Mouse (Mus musculus): ENCODE data around the gene Rab3il1. TPM values are rescaled to one million over a fixed set of nuclear protein-coding genes. Genes with fewer than 3 reads are reported as not detected.

Gene Rab3il1
- total RNA-seq, 2 experiments from 2014 or later = 10.4 to 12.1 TPM

GRCm38 (mm10) chr19:10071892-10072291 lies 70.4 kb downstream of the Rab3il1 start:
- intact Hi-C loops (cut with DNase I) = no loop called here
- no peak for DNase-seq

GRCm38 (mm10) chr19:10073145-10073544 lies 71.7 kb downstream of the Rab3il1 start:
- intact Hi-C loops (cut with DNase I) = no loop called here
- no peak for DNase-seq

DNA sequence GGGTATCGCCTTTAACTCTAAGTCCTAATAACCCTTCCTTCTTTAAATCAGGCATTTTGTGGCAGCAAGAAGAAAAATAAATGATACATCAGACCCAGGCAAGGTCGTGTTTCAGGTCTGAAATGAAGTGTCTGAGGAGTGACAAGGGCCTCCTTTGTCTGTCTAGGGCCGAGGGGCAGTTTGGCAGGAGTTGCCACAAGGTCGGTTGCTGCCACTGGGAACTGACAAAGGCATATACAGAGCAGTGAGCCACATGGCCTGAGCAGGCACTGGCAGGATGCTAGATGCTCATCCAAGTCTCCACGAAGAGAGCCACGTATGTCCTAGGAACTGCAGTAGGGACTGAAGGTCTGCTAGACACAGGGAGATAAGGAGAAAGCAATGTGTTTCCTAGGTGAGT lies 76.9 kb downstream of the Rab3il1 start:
- no peak for DNase-seq
- intact Hi-C loops (cut with DNase I) = no loop called here

DNA sequence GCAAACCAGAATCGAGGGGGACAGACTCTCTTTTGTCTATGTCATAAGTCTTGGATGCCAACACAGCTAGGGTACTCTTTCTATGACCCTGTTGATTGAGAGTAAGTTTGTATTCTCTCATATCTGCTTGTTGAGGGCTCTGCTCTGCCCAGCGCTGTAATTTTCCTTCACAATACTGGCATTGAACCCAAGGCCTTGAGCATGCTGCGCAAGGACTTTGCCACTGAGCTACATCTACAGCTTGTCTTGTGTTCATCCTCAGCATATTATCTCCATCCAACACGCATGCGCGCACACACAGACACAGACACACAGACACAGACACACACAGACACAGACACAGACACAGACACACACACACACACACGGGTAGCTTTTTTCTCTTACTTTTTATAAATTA lies 78.9 kb downstream of the Rab3il1 start:
- intact Hi-C loops (cut with DNase I) = no loop called here

DNA sequence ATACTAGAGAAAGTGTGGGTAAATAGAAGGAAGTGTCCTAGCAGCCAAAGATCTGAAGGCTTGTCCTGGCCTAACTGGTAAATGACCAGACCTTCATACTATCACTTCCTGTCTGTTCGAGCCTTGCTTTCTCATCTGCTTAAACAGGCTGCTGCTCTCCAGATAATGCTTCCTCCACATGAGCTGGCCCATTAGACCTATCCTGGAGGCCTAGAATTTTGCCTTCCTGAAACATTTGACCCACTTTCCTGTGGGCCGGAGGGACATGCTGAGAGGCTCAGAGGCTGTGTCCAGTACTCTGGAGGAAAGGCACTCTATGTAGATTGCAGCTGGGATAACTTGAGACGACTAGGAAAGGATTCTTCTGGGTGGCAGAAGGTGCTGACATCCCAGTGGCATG lies 80.6 kb downstream of the Rab3il1 start:
- peak; percentile 32 to 39 for DNase-seq
- intact Hi-C loops (cut with DNase I) = no loop called here

More for the DNA sequence above, 78.9 kb downstream of the Rab3il1 start:
- no peak for DNase-seq

- DNase-seq = peak in 1 of 2 experiments; percentile 16
- intact Hi-C loops (cut with DNase I) = no loop called here
These were observed 84.0 kb downstream of the Rab3il1 start for GRCm38 (mm10) chr19:10085454-10085853.

GRCm38 (mm10) chr19:10086976-10087375 lies 85.5 kb downstream of the Rab3il1 start:
- DNase-seq = no peak
- intact Hi-C loops (cut with DNase I) = no loop called here

Other genes with a start within 250 kb of the Rab3il1 start
- not detected for gene Scgb2a2, start 154.1 kb upstream of the Rab3il1 start, total RNA-seq (2021)
- 10 to 100 TPM; 22.3 to 25.9 TPM for gene Incenp, start 102.1 kb upstream of the Rab3il1 start, total RNA-seq (2021)
- 1,000 to 10,000 TPM; 1,753 to 1,826 TPM for gene Fth1, start 21.1 kb upstream of the Rab3il1 start, total RNA-seq (2021)
- under 1 TPM; 0.20 to 0.36 TPM for gene Best1, start within 50 bp of the Rab3il1 start, total RNA-seq (2021)
- gene Fads3, start 39.9 kb downstream of the Rab3il1 start, total RNA-seq (2021) = 10 to 100 TPM; 39.7 to 45.5 TPM
- gene Fads2, start 100.1 kb downstream of the Rab3il1 start, total RNA-seq (2021) = 10 to 100 TPM; 11.3 to 14.4 TPM
- gene Fads1, start 181.2 kb downstream of the Rab3il1 start, total RNA-seq (2021) = 10 to 100 TPM; 34.7 to 35.7 TPM
- 100 to 1,000 TPM; 145 TPM for gene Tmem258, start 202.3 kb downstream of the Rab3il1 start, total RNA-seq (2021)
- gene Fen1, start 202.5 kb downstream of the Rab3il1 start, total RNA-seq (2021) = 10 to 100 TPM; 12.3 to 14.4 TPM
- 1 to 10 TPM; 5.7 to 9.1 TPM for gene Myrf, start 239.1 kb downstream of the Rab3il1 start, total RNA-seq (2021)

Data from heart, postnatal 10 days (tissue).